Mouse (Mus musculus): ENCODE results near the gene Mapk13. TPM values are rescaled to one million over a fixed set of nuclear protein-coding genes. Genes with fewer than 3 reads are reported as not detected.

The Mapk13 gene
- total RNA-seq, 2 experiments from 2014 or later, result 34.6 to 35.5 TPM

DNA sequence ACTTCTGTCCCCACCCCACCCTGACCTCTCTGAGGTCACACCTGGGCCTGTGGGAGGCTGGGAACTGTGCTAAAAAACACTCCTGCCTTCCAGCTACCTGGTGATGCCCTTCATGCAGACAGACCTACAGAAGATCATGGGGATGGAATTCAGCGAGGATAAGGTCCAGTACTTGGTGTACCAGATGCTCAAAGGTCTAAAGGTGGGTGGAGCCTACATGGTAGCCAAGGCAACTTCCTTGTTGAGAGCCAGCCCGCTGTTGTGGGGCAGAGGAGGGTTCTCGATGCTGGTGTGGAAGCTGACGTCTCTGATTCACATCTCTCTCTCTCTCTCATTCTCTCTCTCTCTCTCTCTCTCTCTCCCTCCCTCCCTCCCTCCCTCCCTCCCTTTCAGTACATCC lies 6.1 kb downstream of the Mapk13 start:
- DNase-seq, result no peak

DNA sequence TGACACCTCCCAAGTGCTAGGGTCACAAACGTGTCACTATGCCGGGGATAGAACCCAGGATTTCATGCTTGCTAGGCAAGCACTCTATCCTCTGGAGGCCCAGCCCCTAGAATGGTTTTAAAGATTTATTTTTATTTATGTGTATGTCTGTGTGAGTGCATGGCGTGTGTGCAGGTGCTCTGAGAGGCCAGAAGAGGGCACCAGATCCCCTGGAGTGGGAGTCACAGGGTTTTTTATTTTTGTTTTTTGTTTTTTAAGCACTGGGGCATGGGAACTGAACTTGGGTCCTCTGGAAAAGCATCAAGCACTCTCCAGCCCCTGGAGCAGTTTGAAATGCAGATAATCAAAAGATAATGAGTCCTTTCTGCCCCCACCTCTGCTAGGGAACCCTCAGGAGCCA lies 7.7 kb downstream of the Mapk13 start:
- DNase-seq, result no peak

DNA sequence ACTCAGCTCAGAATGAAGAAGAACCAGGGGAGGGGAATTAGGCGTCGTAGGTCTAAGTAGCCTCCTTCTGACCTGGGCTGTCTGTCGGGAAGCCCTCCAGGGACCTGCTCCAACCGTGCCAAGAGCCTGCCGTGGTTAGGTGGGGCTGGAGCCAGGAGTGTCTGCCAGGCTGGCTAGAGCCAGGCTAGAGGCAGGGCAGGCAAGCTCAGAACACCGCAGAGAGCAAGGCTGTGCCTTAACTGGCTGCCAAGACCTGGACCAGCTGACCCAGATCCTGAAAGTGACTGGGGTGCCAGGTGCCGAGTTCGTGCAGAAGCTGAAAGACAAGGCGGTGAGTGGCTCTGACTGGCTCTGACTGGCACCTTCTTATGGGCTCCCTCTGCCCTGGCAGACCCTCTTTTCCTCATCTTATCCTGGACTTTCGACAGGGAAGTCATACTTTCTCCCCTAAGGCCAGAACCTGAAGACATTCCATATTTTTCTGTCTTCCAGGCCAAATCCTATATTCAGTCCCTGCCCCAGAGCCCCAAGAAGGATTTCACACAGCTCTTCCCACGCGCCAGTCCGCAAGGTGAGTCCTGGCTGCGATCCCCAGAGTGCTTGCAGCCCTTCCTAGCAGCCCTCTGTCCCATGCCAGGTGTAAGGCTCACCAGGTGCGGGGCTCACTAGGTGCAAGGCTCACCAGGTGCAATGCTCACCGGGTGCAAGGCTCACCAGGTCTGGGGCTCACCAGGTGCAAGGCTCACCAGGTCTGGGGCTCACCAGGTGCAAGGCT lies 8.3 kb downstream of the Mapk13 start:
- DNase-seq, result peak; percentile 82

DNA sequence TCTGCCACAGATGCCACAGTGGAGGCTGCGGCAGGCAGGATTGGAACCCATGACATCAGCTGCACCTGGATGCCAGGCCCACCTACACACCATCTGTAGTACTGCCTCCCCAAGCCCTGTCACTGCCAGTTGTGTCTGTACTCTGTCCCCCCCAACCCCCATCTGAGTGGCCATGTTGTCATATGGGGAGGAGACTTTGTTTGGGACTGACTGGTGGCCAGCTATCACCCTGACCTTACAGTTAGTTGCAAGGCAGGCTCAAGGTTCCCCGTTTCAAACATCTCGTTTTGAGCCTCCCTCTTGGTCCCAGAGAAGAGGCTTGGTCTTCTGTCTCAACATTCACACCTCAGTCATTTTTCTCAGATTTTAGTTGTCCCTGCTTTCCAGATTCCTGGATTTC lies 10.6 kb downstream of the Mapk13 start:
- DNase-seq, result peak; percentile 29

DNA sequence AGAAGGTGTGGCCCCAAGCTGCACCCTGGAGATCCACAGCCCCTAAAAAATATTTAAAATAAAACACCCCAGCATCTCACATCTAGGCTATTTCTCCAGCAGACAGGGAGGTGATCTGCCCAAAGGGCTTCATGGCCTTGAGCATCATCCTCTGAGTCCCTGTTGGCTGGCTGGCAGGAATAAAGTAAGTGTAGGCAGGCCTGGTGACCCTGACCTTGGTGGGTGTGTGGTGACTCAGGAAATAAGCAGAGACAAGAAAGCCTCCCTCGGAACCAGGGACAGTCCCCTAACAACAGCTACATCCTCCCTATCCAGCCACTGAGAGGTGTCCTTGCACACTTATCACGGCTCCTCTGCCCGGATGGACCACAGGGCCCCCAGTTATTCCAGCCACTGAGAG lies 11.7 kb downstream of the Mapk13 start:
- peak; percentile 75 for DNase-seq

DNA sequence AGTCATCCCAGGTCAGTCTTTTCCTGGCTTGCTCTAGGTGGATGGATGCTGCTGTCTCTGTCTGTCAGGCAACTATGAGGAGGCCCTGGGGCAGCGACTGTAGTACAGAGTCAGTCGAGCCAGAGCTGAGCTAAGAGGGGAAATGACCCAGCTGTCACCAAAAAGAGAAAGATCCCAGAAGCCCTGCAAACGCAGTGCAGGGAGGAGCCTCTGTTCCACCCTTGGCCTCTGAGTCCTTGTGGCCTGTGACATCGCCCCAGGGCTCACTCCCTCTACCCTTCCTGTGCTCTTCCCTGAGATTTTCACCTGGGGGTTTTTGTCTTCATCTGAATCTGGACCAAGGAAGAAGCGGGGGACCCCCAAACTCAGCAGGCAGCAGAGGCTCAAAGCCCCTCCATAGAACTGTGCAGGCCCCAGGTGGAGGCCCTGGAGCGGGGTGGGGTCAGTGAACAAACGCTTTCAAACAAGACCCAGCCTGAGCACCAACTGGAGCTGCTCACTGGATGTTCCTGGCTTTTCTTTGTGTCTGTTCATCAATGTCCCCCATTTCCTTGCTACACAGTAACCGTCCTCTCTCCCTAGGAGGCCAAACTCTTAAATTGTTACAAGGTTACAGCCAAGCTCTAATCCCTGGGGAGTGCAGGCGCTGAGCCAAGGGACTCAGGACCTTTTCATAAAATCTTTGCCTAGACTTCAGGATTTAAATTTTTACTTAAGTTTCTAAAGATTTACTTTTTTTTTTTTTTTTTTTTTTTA lies 12.4 kb downstream of the Mapk13 start:
- DNase-seq, result peak; percentile 77

DNA sequence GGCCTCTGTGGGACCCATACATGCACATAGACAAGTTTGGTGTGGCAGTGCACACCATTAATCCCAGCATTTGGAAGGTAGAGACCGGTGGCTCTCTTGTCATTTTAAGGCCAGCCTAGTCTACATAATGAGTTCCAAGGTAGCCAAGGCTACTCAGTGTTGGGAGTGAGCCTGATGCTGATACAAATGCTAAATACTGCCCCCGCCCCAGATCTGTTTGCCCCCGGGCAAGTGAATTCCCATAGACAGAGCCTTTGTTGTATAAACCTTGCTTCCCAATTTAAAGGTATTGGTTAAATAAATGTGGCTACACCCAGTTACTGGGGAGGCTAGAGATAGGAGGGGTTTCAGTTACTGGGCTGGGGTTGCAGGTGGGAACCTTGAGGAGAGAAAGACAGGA lies 15.9 kb downstream of the Mapk13 start:
- no peak for DNase-seq

DNA sequence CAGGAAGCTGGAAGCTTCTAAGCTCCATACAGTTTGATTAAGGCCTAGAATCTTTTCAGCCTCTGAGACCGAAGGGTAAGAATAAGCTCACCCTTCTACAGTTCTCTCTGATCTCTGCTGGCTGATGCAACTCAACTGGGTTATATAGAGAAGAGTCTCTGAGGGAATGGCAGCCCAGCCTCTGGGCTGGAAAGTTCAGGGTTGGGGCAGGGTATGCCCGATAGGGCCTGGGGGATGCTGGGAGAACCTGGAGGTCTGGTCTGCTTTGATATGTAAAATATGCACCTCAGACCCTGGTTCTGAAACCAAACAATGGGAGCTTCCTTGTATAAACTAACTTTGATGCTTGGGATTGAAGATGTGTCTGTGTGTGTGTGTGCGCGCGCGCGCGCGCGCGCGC lies 18.4 kb downstream of the Mapk13 start:
- no peak for DNase-seq

DNA sequence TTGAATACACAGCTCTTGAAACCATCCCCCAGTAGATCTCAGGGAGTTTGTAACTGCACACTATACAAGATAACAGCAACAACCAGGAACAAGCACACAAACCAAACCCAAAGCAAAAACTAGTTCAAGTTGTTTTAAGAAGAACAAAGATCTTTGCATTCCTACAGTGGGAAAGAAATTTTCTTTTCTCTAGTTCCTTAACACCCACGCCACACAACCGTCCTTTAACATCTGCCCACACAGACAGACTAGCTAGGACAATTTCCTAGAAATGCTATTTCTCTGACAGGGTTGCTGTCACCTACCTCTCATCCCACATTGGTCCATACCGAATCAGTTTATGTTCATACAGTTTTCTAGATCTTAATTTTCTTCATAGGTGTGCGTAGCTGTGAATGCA lies 27.9 kb downstream of the Mapk13 start:
- no peak for DNase-seq

DNA sequence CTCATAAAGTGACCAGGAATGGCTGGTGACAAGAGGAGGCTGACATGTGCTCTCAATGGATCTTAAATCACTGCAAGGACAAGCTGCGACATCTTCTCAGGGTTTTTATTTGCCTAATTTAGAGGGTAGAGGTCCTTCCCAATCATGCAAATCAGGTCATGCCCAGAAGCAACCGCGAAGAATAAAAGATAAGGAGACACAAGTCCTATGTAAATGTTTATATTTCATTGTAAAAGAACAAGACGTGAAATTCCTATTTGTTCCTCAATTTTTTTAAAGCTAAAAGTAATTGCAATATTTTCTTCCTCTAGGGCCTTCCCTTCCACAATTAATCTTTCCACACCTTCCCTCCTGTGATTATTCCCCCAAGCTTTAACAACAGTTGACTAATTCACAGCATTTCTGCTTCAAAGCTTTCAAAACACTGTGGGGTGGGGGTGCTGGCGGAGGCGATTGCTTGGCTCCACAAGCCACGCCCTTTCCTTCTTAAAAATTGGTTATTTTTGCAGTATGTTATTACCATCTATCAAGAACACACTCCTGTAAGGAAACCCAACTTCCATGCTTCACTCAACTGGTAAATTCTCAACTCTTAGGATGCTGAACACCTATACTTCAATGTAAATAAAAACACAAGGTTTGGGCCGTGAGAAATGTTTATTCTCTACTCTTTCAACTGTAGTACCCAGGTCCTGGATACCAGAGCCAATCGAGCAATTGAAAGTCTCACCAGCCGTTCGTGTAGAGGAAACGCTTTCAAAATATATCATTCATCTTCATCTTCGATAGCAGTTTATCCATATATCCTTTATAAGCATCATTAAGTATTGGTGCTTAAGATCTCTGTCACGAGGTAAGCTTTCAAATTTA lies 30.4 kb downstream of the Mapk13 start:
- peak; percentile 40 for DNase-seq

DNA sequence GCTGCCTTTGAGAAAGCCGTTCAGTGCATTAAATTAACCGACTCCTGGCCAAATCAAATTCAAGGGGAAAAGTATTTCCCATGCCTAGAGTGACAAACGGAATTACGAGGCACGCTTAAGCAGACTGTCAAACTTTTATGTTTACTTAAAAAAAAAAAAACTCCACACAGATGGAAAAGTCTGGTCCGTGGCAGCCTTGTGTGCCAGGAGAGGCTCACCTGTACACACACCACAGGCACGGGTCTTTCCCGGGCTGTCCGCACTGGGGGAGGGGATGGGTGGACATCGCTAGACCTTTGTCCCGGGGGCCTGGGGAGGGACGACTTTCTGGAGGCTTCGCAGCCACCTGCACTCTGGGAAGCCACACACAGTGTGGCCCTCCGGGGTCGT lies 31.2 kb downstream of the Mapk13 start:
- DNase-seq, result no peak

DNA sequence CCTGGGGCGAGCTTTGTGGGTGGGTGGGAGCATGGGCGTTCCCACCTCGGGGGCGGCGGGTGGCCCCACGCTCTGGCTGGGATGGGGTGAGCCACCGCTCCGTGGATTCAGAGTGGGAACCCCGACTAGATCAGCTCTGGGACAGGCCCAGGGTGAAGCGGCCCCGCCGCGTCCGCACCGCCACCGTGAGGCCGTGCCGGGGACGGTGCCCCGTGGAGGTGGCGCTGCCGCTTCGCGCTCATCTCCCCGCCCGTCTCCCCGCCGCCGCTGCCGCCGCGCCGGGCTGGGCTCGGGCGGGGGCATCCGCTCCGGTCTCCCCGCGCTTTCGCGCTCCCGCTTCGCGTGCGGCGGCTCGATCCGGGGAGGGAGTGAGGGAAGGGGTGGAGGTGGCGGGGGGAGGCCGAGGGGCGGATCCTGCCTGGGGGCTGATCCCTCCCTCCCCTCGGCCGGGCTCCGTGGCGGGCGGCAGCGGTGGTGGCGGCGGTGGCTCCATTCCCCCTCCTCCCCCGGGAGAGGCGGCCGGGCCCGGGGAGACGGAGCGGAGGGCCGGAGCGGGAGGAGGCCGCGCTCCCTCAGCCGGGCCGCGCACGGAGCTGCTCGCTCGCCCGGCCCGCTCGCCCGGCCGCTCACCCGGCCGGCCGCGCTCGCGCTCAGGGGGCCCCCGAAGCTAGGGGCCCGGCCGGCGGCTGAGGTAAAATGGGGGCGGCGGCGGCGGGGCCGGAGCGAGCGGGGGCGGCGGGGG lies 31.7 kb downstream of the Mapk13 start, which contains the start of gene Brpf3:
Brpf3 (plus strand) TSS at position 420 of the 742 bp plus-strand sequence.
- peak; percentile 92 for DNase-seq

DNA sequence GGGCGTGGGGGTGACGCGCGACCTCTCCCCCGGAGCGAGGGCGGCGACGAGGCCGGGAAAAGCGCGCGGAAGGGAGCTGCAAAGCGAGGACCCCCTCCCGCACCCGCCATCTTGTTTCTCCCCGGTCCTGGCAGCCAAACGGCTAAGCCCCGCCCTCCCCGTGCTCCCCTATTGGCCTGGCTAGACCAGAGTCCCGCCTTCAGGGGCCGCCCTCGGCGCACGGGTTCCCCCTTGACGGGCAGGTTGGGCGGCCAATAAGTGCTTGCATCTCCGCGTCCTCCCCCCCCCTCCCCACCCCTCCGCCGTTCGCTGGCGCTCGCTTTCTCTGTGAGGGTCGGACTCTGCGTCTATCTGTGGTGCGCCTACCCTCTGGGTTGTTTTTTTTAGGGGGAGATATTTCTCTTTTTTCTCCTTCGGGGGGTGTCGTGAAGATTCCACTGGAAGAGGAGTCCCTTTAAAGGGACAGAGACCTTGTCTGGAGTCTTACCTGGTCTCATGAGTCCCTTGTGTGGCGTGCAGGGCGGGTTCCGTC lies 32.4 kb downstream of the Mapk13 start:
- peak; percentile 100 for DNase-seq

DNA sequence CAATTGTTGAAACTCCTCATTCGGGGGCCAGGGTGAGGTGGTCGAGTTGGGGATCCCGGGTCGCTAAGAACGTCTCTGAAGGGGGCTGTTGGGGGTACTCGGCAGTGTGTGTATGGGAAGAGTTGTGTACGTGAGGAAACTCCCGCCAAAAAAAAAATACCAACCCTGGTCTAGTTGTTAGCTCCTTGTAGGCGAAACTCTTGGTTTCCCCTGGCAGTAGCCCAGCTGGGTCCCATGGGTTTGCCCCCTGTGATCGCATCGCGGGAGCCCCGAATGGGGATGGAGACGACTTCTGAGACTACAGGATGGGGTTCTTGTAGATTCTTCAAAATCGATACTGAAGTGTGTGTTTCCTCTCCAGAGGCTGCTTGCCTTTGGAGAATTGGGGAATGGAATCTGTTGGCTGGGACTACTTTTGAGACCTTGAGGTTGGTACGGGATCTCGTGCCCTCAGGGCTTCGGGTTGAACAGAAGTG lies 32.9 kb downstream of the Mapk13 start:
- DNase-seq, result no peak

DNA sequence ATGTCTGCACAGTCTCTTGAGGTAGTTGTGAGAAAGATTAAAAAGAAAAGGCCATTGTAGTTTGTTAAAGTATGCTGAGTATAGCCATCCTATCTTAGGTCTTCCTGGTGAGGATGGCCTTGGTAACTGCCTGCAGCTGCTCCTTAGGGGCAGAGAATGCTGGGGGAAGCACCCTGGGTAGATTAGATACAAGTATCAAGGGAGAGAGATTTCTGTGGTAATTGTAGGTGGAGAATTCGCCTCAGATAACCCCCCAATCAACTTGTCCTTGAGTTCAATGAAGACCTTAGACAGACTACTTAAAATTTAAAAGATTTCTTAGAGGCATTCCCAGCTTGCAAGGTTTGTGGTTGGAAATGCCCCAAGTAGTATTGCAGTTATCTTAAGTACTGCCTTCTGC lies 34.2 kb downstream of the Mapk13 start:
- no peak for DNase-seq

DNA sequence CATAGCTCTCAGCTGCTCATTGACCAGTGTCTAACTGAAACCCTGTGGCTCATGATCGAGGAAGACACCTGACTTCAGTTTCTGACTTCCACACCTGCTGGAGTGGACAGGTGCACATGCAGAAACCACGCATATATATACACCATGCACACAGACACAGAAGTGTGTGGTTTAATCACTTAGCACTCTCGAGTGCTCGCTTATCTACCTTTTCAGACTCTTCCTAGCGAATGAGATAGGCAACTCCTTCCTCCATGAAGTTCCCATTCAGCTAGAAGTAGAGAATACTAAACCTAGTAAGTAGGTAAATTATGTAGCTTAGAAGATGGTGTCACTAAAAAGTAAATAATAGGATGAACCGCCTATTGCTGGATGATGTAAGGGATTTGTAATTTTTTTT lies 35.9 kb downstream of the Mapk13 start:
- DNase-seq, result no peak

DNA sequence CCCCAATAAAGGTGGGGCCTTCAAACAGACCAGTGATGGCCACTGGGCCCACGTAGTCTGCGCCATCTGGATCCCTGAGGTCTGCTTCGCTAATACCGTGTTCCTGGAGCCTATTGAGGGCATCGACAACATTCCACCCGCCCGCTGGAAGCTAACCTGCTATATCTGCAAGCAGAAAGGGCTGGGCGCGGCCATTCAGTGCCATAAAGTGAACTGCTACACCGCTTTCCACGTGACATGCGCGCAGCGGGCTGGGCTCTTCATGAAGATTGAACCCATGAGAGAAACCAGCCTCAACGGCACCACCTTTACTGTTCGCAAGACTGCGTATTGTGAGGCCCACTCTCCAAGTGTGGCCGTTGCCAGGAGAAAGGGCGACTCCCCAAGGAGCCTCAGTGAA lies 37.7 kb downstream of the Mapk13 start:
- no peak for DNase-seq

DNA sequence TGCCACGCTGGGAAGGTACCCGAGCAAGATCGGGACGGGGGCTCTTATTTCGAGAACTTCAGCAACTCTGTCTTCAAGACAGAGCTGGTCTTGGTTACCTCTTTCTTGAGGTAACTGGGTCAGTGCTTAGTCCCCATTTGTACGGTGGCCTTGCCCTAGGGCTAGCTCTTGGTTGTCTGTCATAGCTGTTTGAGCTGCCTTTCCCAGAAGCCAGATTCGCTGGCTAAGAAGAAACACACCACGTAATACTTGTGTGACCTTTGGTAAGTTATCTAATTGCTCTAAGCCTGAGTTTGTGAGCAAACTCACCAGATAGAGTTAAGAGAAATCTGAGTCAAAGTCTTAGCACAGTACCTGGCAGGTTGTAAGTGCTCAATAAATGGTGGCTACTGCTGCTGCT lies 39.6 kb downstream of the Mapk13 start:
- no peak for DNase-seq

DNA sequence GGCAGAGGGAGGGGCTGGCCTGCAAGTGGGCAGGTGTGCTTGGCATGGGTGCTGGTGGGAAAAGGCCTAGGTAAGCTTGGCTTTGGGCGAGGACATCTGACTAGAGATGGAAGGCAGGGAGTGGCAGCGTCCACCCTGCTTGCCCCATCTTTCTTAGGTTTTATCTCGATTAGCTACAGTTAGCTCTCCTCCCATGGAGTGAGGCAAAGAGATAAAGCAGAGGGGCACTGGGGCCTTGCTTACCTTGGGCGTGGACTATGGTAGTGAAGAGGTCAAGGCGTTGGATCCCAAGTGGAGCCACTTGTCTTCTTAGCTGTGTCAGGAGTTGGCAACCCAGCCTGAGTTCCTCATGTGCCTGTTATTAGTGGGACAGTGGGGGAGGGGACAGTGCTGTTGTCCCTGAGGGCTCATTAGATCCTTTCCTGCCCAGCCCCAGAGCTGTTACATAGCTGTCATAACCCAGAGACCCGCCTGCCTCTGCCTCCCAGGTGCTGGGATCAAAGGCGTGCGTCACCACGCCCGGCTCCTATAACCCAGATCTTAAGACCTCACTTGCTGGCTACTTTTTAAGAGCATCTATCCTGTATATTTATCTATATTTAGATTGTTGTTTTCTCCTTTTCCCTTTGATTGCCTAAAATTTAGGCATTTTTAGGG lies 40.2 kb downstream of the Mapk13 start:
- no peak for DNase-seq

DNA sequence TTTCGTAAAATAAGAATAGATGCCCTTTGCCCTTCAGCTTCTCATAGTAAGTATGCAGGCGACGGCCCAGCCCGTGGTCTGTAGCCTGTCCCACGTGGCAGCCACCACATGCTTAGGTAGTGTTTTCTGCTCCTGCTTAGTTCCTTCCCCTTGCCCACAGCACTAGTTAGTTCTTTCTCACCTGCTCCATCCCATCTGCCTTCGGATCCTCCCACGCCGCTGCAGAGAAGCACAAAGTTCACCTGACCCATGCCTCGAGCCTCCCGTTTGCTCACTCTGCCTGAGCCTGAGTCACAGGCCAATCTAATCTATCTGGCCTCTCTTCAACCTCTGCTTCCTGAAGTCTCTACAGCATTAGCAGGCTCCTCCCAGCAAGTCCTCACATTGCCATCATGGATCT lies 43.2 kb downstream of the Mapk13 start:
- no peak for DNase-seq

DNA sequence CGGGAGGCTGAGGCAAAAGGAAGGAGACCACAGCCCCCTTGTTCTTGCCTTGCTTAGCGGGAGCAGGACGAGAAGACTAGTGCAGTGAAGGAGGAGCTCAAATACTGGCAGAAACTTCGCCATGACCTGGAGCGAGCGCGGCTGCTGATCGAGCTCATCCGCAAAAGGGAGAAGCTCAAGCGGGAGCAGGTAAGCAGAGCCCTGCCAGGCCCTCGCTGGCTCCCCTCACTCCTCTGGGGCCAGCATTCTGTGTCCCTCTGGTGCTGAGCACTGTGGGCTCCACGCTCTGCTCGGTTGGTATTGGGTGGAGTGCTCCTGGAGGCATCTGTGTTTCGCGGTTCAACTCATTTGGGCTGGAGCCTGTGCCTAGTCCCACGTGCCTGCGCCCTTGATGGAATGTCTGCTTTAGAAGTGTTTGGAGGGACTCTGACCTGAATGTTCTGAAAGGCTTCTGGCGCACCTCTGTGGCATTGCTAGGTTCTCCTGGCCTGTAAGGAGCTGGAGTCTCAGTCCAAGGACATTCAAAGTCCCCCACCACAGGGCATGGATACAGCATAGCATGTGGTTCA lies 45.5 kb downstream of the Mapk13 start:
- no peak for DNase-seq
